Mouse (Mus musculus): ENCODE data around the gene Hapln2. TPM values are rescaled to one million over a fixed set of nuclear protein-coding genes. Genes with fewer than 3 reads are reported as not detected.
A peak's percentile ranks its signal among the peaks of the same experiment; 100 is the strongest.

The Hapln2 gene
- polyA plus RNA-seq, 2 experiments, result 0.15 to 0.29 TPM

DNA sequence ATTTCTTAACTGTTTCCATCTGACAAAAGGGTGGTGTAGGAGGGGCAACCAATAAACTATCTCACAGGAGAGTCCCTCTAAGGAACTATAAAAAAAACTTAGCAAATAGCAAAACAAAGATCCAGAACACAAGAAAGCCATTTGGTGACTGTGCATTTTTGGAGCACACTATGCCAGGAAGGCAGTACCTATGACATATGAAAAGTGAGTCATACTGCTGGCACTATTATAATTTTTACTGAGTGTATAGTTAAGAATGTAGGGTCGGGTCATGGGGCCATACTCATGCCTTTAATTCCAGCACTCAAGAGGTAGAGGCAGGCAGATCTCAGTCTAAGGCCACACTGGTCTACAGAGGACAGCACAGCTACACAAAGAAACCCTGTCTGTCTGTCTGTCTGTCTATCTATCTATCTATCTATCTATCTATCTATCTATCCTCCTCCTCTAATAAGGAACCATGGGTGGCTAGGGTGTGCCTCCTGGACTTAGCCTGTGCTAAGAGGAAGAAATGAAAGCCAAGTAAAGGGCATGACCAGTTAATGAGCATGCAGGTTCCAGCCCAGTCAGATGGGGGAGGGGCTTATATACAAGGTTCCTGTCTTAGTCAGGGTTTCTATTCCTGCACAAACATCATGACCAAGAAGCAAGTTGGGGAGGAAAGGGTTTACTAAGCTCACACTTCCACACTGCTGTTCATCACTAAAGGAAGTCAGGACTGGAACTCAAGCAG is 8.3 kb upstream of the Hapln2 start:
- Histone ChIP-seq H3K4me3 (replicated peaks; ENCODE audit: low read length) (no peak overlapping the region), H3K9ac (ENCODE audit: low read depth, low read length, severe bottlenecking) (no peak overlapping the region), H3K27ac (replicated peaks; ENCODE audit: low read depth, low read length) (no peak overlapping the region), H3K36me3 (ENCODE audit: control insufficient read depth, insufficient read depth, low read length) (no peaks in the 10 kb centered on the region), H3K4me2 (replicated peaks; ENCODE audit: low read depth, low read length, severe bottlenecking) (no peak overlapping the region), H3K9me3 (ENCODE audit: control insufficient read depth, low read length) (no peaks in the 10 kb centered on the region), H3K4me1 (ENCODE audit: control insufficient read depth, insufficient read depth, low read length) (no peaks in the 10 kb centered on the region), H3K27me3 (ENCODE audit: control insufficient read depth, insufficient read depth, low read length) (peaks cover 12% of the 10 kb centered on the region)
- no peak for TF ChIP-seq POLR2A (IDR thresholded peaks at IDR 0.05; ENCODE audit: borderline replicate concordance, extremely low read depth, insufficient read depth, insufficient read length)
- 41% methylated on average over 1 of the region's 1 CpGs for WGBS
- ATAC-seq (ENCODE audit: low FRiP score, low read depth), result no peak
- no peak for DNase-seq (ENCODE audit: low spot score)

DNA sequence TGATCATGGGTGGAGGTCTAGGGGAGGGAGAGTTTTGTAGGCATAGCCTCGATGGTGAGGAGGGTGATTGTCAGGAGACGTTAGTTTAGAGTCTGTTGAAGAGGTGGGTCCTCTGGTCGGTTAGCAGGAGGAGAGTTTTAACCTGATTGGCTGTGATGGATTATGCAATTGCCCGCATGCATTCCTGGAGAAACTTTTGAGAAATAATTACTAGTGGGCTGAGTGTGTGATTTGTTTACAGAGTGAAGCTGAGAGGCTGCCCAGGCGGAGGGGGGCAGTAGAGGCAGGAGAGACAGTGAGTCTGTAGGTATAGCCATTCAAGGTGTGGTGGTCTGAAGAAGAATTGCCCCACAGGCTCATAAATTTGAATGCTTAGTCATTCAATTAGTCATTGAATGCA is 6.1 kb upstream of the Hapln2 start:
- Histone ChIP-seq H3K9ac (ENCODE audit: low read depth, low read length, severe bottlenecking) (no peak overlapping the region), H3K4me3 (replicated peaks; ENCODE audit: low read length) (no peak overlapping the region), H3K9me3 (ENCODE audit: control insufficient read depth, low read length) (no peaks in the 10 kb centered on the region), H3K27me3 (ENCODE audit: control insufficient read depth, insufficient read depth, low read length) (peaks cover 18% of the 10 kb centered on the region), H3K4me2 (replicated peaks; ENCODE audit: low read depth, low read length, severe bottlenecking) (no peak overlapping the region), H3K27ac (replicated peaks; ENCODE audit: low read depth, low read length) (no peak overlapping the region), H3K4me1 (ENCODE audit: control insufficient read depth, insufficient read depth, low read length) (no peaks in the 10 kb centered on the region), H3K36me3 (ENCODE audit: control insufficient read depth, insufficient read depth, low read length) (no peaks in the 10 kb centered on the region)
- TF ChIP-seq POLR2A (IDR thresholded peaks at IDR 0.05; ENCODE audit: borderline replicate concordance, extremely low read depth, insufficient read depth, insufficient read length), result no peak
- DNase-seq (ENCODE audit: low spot score) (no peak), ATAC-seq (ENCODE audit: low FRiP score, low read depth) (no peak)
- 65% methylated on average over 5 of the region's 5 CpGs for WGBS

DNA sequence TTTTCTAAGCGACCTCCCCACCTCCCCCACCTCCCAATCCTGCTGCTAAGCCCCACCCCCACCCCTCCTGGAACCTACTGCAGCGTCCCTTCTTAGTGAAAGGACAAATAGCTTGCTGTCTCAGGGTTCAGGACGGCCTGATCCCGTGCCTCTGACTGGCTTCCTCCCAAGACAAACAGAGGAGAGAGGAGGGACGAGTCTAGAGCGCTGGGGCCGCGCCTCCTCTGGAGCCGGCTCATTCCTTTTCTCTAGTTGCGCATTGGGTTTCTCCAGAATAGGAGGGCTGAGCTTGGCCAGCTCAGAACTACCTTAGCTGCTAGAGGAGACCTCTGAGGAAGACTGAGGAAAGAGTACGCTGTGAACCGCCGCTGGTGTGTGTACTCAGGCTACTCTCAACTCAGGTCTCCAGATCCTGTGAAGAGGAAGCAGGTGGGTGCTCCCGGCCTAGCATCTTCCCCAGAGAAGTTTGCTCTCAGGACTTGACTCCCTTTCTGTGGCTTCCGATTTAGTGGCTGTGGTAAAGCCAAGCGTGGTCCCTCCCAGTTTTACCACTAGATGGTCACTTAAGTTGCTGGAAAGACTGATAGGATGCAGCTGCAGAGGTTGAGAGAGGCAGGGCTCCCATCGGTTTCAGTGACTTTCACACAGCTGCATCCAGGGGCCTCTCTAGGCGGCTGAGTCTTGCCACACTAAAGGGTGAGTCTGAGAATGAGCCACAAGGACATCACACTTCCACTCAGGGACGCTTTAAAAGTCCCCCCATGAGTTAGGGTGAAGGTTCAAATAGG is 3.4 kb upstream of the Hapln2 start:
- Histone ChIP-seq H3K9me3 (ENCODE audit: control insufficient read depth, low read length) (no peaks in the 10 kb centered on the region), H3K36me3 (ENCODE audit: control insufficient read depth, insufficient read depth, low read length) (no peaks in the 10 kb centered on the region), H3K27me3 (ENCODE audit: control insufficient read depth, insufficient read depth, low read length) (peaks cover 25% of the 10 kb centered on the region), H3K4me3 (replicated peaks; ENCODE audit: low read length) (no peak overlapping the region), H3K4me2 (replicated peaks; ENCODE audit: low read depth, low read length, severe bottlenecking) (no peak overlapping the region), H3K4me1 (ENCODE audit: control insufficient read depth, insufficient read depth, low read length) (no peaks in the 10 kb centered on the region), H3K9ac (ENCODE audit: low read depth, low read length, severe bottlenecking) (no peak overlapping the region), H3K27ac (replicated peaks; ENCODE audit: low read depth, low read length) (no peak overlapping the region)
- 21% methylated on average over 19 of the region's 19 CpGs for WGBS
- ATAC-seq (ENCODE audit: low FRiP score, low read depth), result no peak
- no peak for TF ChIP-seq POLR2A (IDR thresholded peaks at IDR 0.05; ENCODE audit: borderline replicate concordance, extremely low read depth, insufficient read depth, insufficient read length)
- peak; percentile 14 for DNase-seq (ENCODE audit: low spot score)

DNA sequence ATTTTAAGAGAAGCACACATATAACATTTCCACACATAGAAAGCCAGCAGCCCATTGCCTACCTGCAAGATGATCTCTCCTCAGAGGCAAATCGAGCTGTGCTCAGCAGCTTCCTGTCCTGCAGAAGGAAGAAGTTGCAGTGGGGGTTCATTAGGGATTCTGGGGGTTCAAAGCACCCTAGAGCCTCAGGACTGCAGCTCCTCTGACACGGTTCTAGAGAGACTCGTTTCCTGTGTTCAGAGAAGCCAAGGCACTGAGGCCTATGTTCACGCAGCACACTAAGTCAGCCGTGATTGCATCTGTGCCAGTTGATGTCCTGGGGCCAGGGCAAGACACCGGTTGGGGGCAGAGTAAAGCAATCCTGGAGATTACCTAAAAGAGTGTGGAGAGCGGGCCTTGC is 560 bp downstream of the Hapln2 start:
- Histone ChIP-seq H3K9me3 (ENCODE audit: control insufficient read depth, low read length) (no peaks in the 10 kb centered on the region), H3K4me3 (replicated peaks; ENCODE audit: low read length) (no peak overlapping the region), H3K4me1 (ENCODE audit: control insufficient read depth, insufficient read depth, low read length) (peaks cover 6% of the 10 kb centered on the region), H3K36me3 (ENCODE audit: control insufficient read depth, insufficient read depth, low read length) (no peaks in the 10 kb centered on the region), H3K27me3 (ENCODE audit: control insufficient read depth, insufficient read depth, low read length) (peaks cover 61% of the 10 kb centered on the region), H3K27ac (replicated peaks; ENCODE audit: low read depth, low read length) (no peak overlapping the region), H3K9ac (ENCODE audit: low read depth, low read length, severe bottlenecking) (no peak overlapping the region), H3K4me2 (replicated peaks; ENCODE audit: low read depth, low read length, severe bottlenecking) (no peak overlapping the region)
- ATAC-seq (ENCODE audit: low FRiP score, low read depth) (no peak), DNase-seq (ENCODE audit: low spot score) (no peak)
- WGBS, result 53% methylated on average over 7 of the region's 7 CpGs
- no peak for TF ChIP-seq POLR2A (IDR thresholded peaks at IDR 0.05; ENCODE audit: borderline replicate concordance, extremely low read depth, insufficient read depth, insufficient read length)

DNA sequence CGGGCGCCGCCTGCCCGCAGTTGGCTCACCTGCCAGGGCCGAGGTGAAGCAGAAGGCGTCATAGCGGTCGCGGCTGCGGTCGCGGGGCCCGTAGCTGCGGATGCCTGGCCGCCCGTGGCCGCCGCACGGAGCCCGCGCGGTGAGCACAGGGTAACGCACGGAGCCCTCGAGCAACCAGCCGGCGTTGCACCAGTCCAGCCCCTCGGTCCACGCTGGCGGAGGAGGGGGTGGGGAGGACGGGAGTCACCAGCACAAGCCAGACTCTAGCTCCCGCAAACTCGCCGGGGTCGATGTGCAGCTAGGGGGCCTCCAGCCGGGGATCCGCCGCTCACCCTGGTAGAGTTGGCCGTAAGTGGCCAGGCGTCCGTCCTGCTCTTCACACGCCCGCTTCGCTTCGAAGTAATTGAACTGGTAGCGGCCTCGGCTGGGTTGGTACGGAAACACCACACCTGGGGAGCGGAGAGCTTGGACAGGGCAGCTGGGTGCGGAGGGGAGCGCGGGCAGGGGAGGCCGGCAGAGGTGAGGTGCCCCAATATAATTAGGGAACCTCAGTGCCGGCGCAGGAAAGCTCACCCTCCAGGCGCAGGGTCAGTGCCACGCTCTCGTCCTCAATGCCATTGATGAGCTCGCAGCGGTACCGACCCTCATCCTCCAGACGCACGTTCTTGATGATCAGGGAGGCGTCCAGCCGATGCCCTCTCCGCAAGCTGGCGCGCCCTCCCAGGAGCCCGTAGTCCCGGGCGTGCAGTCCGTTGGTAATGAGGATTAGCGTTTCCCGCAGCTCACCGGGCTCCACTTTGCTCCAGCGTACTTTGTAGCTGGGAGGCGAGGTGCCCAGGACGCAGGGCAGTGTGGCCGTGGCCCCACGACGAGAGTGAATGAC is 4.0 kb downstream of the Hapln2 start:
- H3K27ac ChIP-seq (replicated peaks; ENCODE audit: low read depth, low read length), result no peak overlapping the region
- peak overlapping the region; percentile 14; the same call in 1 of the 2 replicates for H3K9ac ChIP-seq (ENCODE audit: low read depth, low read length, severe bottlenecking)
- under 1% methylated on average over 60 of the region's 81 CpGs for WGBS
- H3K4me3 ChIP-seq (replicated peaks; ENCODE audit: low read length), result peak overlapping the region; percentile 46
- DNase-seq (ENCODE audit: low spot score) (no peak), ATAC-seq (ENCODE audit: low FRiP score, low read depth) (0 out of 2 replicates have a peak, but pooled peaks have one; percentile 11)
- H3K4me1 ChIP-seq (ENCODE audit: control insufficient read depth, insufficient read depth, low read length), result peaks cover 6% of the 10 kb centered on the region
- H3K27me3 ChIP-seq (ENCODE audit: control insufficient read depth, insufficient read depth, low read length), result peaks cover 72% of the 10 kb centered on the region
- no peaks in the 10 kb centered on the region for H3K9me3 ChIP-seq (ENCODE audit: control insufficient read depth, low read length)
- H3K4me2 ChIP-seq (replicated peaks; ENCODE audit: low read depth, low read length, severe bottlenecking), result peak overlapping the region; percentile 87
- H3K36me3 ChIP-seq (ENCODE audit: control insufficient read depth, insufficient read depth, low read length), result no peaks in the 10 kb centered on the region
- no peak for TF ChIP-seq POLR2A (IDR thresholded peaks at IDR 0.05; ENCODE audit: borderline replicate concordance, extremely low read depth, insufficient read depth, insufficient read length)
